Mouse (Mus musculus): ENCODE data around the gene Sgcg. TPM values are rescaled to one million over a fixed set of nuclear protein-coding genes. Genes with fewer than 3 reads are reported as not detected.

The Sgcg gene
- not detected for polyA plus RNA-seq (2014; fragmentation: Illumina TruSeq; extraction: RNeasy Lipid Tissue Mini Kit (QIAGEN cat#74804); ENCODE audit: low read depth, low replicate concordance)

GRCm38 (mm10) chr14:61258352-61258751 is at the start of gene Sgcg:
TSS of gene Sgcg (minus strand) at chr14:61258490.

Other genes with a start within 250 kb of the Sgcg start
- 1.7 TPM for gene Tnfrsf19, start 212.0 kb downstream of the Sgcg start, polyA plus RNA-seq (2014; fragmentation: Illumina TruSeq; extraction: RNeasy Lipid Tissue Mini Kit (QIAGEN cat#74804); ENCODE audit: low read depth, low replicate concordance)
- 2.1 TPM for gene Sacs, start 120.0 kb downstream of the Sgcg start, polyA plus RNA-seq (2014; fragmentation: Illumina TruSeq; extraction: RNeasy Lipid Tissue Mini Kit (QIAGEN cat#74804); ENCODE audit: low read depth, low replicate concordance)
- 0.40 TPM for gene Arl11, start 51.3 kb upstream of the Sgcg start, polyA plus RNA-seq (2014; fragmentation: Illumina TruSeq; extraction: RNeasy Lipid Tissue Mini Kit (QIAGEN cat#74804); ENCODE audit: low read depth, low replicate concordance)
- 2.3 TPM for gene Ebpl, start 101.9 kb upstream of the Sgcg start, polyA plus RNA-seq (2014; fragmentation: Illumina TruSeq; extraction: RNeasy Lipid Tissue Mini Kit (QIAGEN cat#74804); ENCODE audit: low read depth, low replicate concordance)
- 79.0 TPM for gene Kpna3, start 181.4 kb upstream of the Sgcg start, polyA plus RNA-seq (2014; fragmentation: Illumina TruSeq; extraction: RNeasy Lipid Tissue Mini Kit (QIAGEN cat#74804); ENCODE audit: low read depth, low replicate concordance)

Data from kidney, adult 10 weeks (tissue).